Mouse (Mus musculus) G1E (cell line): ENCODE data around the gene Nlrc3.

Source experiments
- CTCF ChIP-seq: IDR thresholded peaks from 2 replicates; pipeline ENCODE4 v1.5.1; 2012; ENCODE audit warnings: low read depth, low read length, inconsistent platforms, mixed read lengths
- GATA1 ChIP-seq: IDR thresholded peaks from 2 replicates; pipeline ENCODE4 v1.6.1; 2012; ENCODE audit warnings: borderline replicate concordance, low read length, inconsistent platforms, mixed read lengths
- GATA2 ChIP-seq: IDR thresholded peaks from 2 replicates; pipeline ENCODE4 v1.6.1; 2012; ENCODE audit warnings: low read depth, low read length, inconsistent platforms, borderline replicate concordance
- POLR2AphosphoS5 ChIP-seq: IDR thresholded peaks from 2 replicates; pipeline ENCODE4 v1.6.1; 2012; ENCODE audit warnings: low read depth, low read length, inconsistent platforms; ENCODE audit not compliant: insufficient replicate concordance
- TAL1 ChIP-seq: conservative IDR thresholded peaks from 2 replicates; pipeline ENCODE4 v1.6.1; 2012; ENCODE audit warnings: low read depth, low read length, inconsistent platforms, mixed read lengths

- TF ChIP-seq CTCF (no peak), GATA2 (no peak), POLR2AphosphoS5 (no peak), GATA1 (no peak), TAL1 (no peak)
Measured at GRCm38 (mm10) chr16:4022719-4023118, 46.3 kb upstream of the Nlrc3 start.
